Mouse (Mus musculus) midbrain, embryonic 11.5 days (tissue): ENCODE results near the gene Inpp5e. TPM values are rescaled to one million over a fixed set of nuclear protein-coding genes. Genes with fewer than 3 reads are reported as not detected.

ENCODE experiments used
- ATAC-seq: fragments of 200-750 bp; cut with Nextera tagmentation; 2 replicates; pipeline ENCODE4 v1.8.0; 2017; ENCODE audit warnings: moderate TSS enrichment, moderate library complexity; ENCODE audit not compliant: low FRiP score
- DNase-seq: peaks from one replicate; pipeline ENCODE4 v3.0.0; 2015; ENCODE audit warnings: low spot score; ENCODE audit errors: missing footprints
- H3K27ac ChIP-seq: fragments of 300-500 bp; sonication (generic); 2 replicates; pipeline ENCODE4 v1.5.1; 2014; ENCODE audit warnings: low read depth, low read length
- H3K27me3 ChIP-seq: fragments of 300-500 bp; sonication (generic); 2 replicates; pipeline ENCODE4 v1.6.1; 2014; ENCODE audit warnings: mild to moderate bottlenecking, low read length, moderate library complexity, mixed read lengths; ENCODE audit not compliant: control insufficient read depth, insufficient read depth
- H3K36me3 ChIP-seq: fragments of 300-500 bp; sonication (generic); 2 replicates; pipeline ENCODE4 v1.6.1; 2014; ENCODE audit warnings: mild to moderate bottlenecking, low read length, moderate library complexity, mixed read lengths; ENCODE audit not compliant: control insufficient read depth, insufficient read depth
- H3K4me1 ChIP-seq: fragments of 300-500 bp; sonication (generic); 2 replicates; pipeline ENCODE4 v1.6.1; 2014; ENCODE audit warnings: low read length; ENCODE audit not compliant: control insufficient read depth, insufficient read depth
- H3K4me2 ChIP-seq: fragments of 300-500 bp; sonication (generic); 2 replicates; pipeline ENCODE4 v1.6.1; 2014; ENCODE audit warnings: mild to moderate bottlenecking, moderate library complexity
- H3K4me3 ChIP-seq: fragments of 300-500 bp; sonication (generic); 2 replicates; pipeline ENCODE4 v1.5.1; 2014; ENCODE audit warnings: low read depth, low read length
- H3K9ac ChIP-seq: fragments of 300-500 bp; sonication (generic); 2 replicates; pipeline ENCODE4 v1.6.1; 2014; ENCODE audit warnings: low read length
- H3K9me3 ChIP-seq: fragments of 300-500 bp; sonication (generic); 2 replicates; pipeline ENCODE4 v1.6.1; 2016; ENCODE audit warnings: low read length; ENCODE audit not compliant: control insufficient read depth
- WGBS: fragments of 180-500 bp; shearing (Covaris S2); extraction: QIAGEN DNeasy Blood & Tissue Kit; methylation state at CpG from one replicate; pipeline ENCODE4 v1.1.7; 2014; 5-methylcytosine and 5-hydroxymethylcytosine counted together
- polyA plus RNA-seq: library from polyadenylated mRNA; unstranded; fragments of >200 nt; fragmentation: Nextera tagmentation; extraction: Ambion mirVana; gene quantifications from 2 replicates; pipeline ENCODE4 v1.2.1, GENCODE M21; 2014

Gene Inpp5e
- polyA plus RNA-seq: 21.5 and 23.3 TPM in 2 replicates

- H3K9ac ChIP-seq: peak within 1 kb of the TSS; percentile 95
- no peaks in the 10 kb centered on the region for H3K9me3 ChIP-seq
- no peaks in the 10 kb centered on the region for H3K27me3 ChIP-seq
- H3K27ac ChIP-seq: peak within 1 kb of the TSS; percentile 44; the same call in 1 of the 2 replicates
- ATAC-seq: peak; percentile 95
- H3K4me1 ChIP-seq: peaks cover 22% of the 10 kb centered on the region
- peaks cover 6% of the 10 kb centered on the region; the same call in 1 of the 2 replicates for H3K36me3 ChIP-seq
- peak within 1 kb of the TSS; percentile 92 for H3K4me2 ChIP-seq
- peak within 1 kb of the TSS; percentile 92 for H3K4me3 ChIP-seq
- peak; percentile 100 for DNase-seq
- WGBS: 1% methylated on average over 57 of the region's 57 CpGs
These were observed at the start of gene Inpp5e for GRCm38 (mm10) chr2:26408515-26409356. TSS of gene Inpp5e (minus strand) at chr2:26409203.

DNA sequence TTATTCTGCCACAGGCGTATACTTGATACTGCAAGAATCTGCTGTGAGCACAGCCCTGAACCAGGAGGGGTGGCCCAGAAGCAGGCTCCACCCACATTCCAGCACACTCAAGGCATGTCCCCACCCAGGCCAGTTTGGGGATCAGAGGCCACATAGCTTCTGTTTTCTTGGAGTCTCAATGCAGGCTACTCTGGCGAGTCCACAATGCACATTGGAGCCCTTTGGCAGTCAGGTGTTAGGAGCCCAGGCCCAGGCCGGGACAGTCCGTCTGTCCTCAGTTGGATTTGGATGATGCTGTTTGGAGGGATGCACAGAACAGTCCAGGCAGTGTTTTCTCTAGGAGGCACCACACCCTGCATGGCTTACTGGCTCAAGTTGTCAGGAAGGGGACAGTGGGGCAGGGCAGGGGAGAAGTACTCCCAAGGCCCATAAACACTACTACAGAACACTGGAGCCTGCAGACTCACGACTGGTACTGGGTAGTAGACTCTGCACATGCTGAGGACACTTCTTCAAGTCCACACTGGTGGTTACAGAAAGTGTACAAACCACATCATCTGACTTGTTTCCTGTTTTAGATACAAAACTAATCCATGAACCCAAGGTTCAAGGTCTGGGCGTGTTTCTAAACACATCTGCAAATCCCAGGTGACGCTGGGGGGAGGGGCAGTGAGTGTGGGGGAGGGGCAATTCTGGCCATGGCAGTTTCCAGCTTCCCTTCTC is 49.6 kb upstream of the Inpp5e start:
- Histone ChIP-seq H3K4me3 (no peak overlapping the region), H3K27ac (no peak overlapping the region), H3K27me3 (no peaks in the 10 kb centered on the region), H3K9ac (no peak overlapping the region), H3K36me3 (peaks cover 34% of the 10 kb centered on the region), H3K4me1 (no peaks in the 10 kb centered on the region), H3K4me2 (no peak overlapping the region), H3K9me3 (no peaks in the 10 kb centered on the region)
- DNase-seq (no peak), ATAC-seq (peak; percentile 17; the same call in 1 of the 2 replicates)
- 43% methylated on average over 7 of the region's 7 CpGs for WGBS

DNA sequence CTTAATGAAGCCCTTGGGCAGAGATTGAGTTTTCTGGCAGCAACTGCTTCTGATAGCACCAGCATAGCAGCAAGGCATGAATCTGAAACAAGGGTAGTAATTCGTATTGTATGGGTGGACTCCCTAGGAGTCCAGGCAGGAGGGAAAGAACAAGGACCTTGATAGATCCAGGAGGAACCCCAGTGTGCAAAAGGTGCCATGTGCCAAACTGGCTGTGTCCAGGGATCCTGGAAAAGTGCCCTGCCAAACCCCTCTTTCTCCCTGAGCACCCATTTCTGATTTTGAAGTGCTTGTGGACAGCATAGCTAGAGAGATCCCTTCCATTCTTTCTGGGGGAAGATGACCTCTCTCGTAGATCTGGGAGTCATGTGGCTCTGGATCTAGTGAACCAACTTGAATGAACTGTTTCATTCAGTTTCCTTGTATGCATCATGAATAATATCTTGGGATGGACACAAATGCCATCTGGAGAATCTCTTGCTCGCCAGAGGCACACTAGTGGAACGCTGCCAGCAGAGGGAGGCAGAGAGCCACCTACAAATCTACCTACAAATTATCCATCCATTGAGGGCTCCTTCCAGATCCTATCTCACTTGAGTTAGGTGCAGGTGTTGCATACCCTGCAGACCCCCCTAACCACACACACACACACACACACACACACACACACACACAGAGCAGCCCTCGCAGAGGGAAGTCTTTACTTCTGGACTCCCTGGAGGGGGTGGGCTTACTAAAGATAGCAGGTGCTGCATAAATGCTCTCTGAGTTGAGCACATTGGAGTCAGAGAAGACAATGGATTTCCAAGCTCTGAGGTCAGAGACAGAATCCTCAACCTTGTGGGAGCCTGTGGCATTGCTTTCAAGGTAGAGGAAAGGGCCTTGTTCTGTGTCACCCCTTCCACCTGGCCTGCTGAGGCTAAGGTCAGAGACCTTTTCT is 40.4 kb upstream of the Inpp5e start:
- H3K36me3 ChIP-seq: no peaks in the 10 kb centered on the region
- peaks cover 15% of the 10 kb centered on the region for H3K4me1 ChIP-seq
- no peak overlapping the region for H3K4me2 ChIP-seq
- no peaks in the 10 kb centered on the region for H3K9me3 ChIP-seq
- 22% methylated on average over 5 of the region's 5 CpGs for WGBS
- no peaks in the 10 kb centered on the region for H3K27me3 ChIP-seq
- no peak overlapping the region for H3K9ac ChIP-seq
- H3K27ac ChIP-seq: no peak overlapping the region
- H3K4me3 ChIP-seq: no peak overlapping the region
- DNase-seq: peak; percentile 95
- no peak for ATAC-seq

DNA sequence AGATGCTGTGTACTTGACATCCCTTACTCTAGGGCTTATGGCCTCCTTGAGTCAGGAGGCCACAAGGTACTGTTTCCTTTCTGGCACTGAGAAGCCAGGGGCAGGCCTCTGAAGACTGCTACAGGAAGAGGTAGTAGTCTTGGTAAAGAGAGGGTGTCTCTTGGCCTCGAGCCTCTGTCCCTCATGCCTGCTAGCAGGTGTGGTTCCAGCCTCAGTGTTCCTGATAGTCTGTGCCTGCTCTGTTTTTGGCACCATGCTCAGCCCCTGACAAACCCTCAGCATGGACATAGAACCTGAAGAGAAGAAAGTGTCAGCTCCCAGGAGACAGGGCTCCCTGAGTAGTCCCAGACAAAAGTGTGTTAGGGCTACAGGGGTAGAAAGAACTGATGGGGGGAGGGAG is 38.4 kb upstream of the Inpp5e start:
- Histone ChIP-seq H3K9me3 (no peaks in the 10 kb centered on the region), H3K4me2 (no peak overlapping the region), H3K4me1 (peaks cover 27% of the 10 kb centered on the region), H3K9ac (no peak overlapping the region), H3K27ac (no peak overlapping the region), H3K36me3 (no peaks in the 10 kb centered on the region), H3K4me3 (no peak overlapping the region), H3K27me3 (no peaks in the 10 kb centered on the region)
- WGBS: 94% methylated on average over 1 of the region's 1 CpGs
- DNase-seq: no peak
- ATAC-seq: no peak

DNA sequence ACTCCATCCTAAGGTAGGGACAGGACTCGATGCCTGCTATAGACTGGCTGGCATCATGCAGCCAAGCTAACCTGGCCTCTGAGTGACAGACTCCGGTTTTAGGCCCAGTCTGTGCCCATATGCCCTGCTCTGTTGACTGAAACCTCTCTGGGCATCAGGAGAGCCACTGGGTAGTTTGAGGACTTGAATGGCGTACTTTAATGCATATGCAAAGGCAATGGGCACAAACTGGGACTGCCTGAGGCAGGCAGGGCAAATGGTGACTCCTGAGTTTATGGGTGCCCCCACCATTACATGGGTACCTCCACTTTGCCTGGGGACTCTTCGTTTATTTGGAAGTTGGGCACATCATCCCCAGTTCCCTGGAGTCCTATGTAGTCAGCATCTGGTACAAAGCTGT is 37.7 kb upstream of the Inpp5e start:
- Histone ChIP-seq H3K4me2 (peak overlapping the region; percentile 79), H3K4me3 (peak overlapping the region; percentile 78), H3K27me3 (no peaks in the 10 kb centered on the region), H3K27ac (no peak overlapping the region), H3K4me1 (peaks cover 27% of the 10 kb centered on the region), H3K9me3 (no peaks in the 10 kb centered on the region), H3K9ac (peak overlapping the region; percentile 67), H3K36me3 (no peaks in the 10 kb centered on the region)
- WGBS: 75% methylated on average over 4 of the region's 4 CpGs
- DNase-seq (no peak), ATAC-seq (no peak)

GRCm38 (mm10) chr2:26445666-26446445 is 36.9 kb upstream of the Inpp5e start:
- no peaks in the 10 kb centered on the region for H3K27me3 ChIP-seq
- H3K9me3 ChIP-seq: no peaks in the 10 kb centered on the region
- ATAC-seq (peak; percentile 90), DNase-seq (no peak)
- peaks cover under 1% of the 10 kb centered on the region; the same call in 1 of the 2 replicates for H3K36me3 ChIP-seq
- H3K4me3 ChIP-seq: peak overlapping the region; percentile 78
- H3K9ac ChIP-seq: peak overlapping the region; percentile 67
- peak overlapping the region; percentile 37 for H3K27ac ChIP-seq
- H3K4me1 ChIP-seq: peaks cover 27% of the 10 kb centered on the region
- H3K4me2 ChIP-seq: peak overlapping the region; percentile 79
- WGBS: under 1% methylated on average over 44 of the region's 44 CpGs

DNA sequence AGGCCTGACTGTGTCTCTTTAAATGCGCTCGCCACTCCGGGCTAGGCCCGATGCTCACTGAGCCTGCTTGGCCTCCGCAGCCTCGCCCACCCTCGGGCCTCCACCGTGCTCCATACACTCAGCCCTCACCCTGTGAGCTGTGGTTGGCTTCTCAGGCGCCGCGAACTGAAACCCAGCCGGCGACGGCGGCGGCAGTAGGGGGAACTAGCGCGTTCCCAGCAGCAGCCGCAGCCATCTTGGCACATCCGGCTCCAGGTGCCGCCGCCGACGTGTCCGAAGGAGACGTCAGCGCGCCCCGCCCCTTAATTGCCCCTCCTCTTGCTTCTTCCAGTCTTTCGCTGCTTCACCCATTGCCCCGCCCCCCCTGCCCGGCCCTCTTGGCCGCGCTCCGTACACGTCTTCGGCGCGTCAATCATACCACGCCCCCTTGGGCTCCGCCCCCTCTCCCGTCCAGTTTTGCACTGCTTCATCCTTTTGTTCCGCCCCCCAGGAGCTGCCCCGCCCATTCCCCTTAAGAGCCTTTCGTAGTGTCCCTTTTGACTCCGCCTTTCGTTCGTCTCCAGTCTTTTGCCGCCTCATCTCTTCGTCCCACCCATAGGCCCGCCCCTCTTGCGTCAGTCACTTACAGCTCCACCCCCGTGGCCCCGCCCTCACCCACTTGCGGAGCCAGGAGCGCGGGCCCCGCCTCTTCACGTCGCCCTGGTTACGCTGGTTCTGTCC is 36.1 kb upstream of the Inpp5e start, which contains the start of gene Sec16a:
Sec16a (minus strand) TSS at position 271 of the 720 bp plus-strand sequence.
- WGBS: 0% methylated on average over 57 of the region's 61 CpGs
- Histone ChIP-seq H3K27me3 (no peaks in the 10 kb centered on the region), H3K9ac (peak within 1 kb of the TSS; percentile 80), H3K36me3 (peaks cover 7% of the 10 kb centered on the region; the same call in 1 of the 2 replicates), H3K27ac (peak within 1 kb of the TSS; percentile 55), H3K4me2 (peak within 1 kb of the TSS; percentile 82), H3K4me3 (peak within 1 kb of the TSS; percentile 78), H3K4me1 (peaks cover 27% of the 10 kb centered on the region), H3K9me3 (no peaks in the 10 kb centered on the region)
- ATAC-seq (peak; percentile 94), DNase-seq (peak; percentile 100)
